Mouse (Mus musculus): Measurements from ENCODE around the gene Cavin2.

Cavin2 gene

GRCm38 (mm10) chr1:51307056-51307455 is 18.1 kb downstream of the Cavin2 start:
- in situ Hi-C loops (cut with MseI, MboI) = no loop called here

- in situ Hi-C loops (cut with MseI, MboI) = no loop called here
These were observed 26.6 kb downstream of the Cavin2 start for GRCm38 (mm10) chr1:51315476-51315875.

GRCm38 (mm10) chr1:51323506-51323905 is 34.6 kb downstream of the Cavin2 start:
- in situ Hi-C loops (cut with MseI, MboI) = no loop called here

- in situ Hi-C loops (cut with MseI, MboI) = no loop called here
These were observed 39.6 kb downstream of the Cavin2 start for GRCm38 (mm10) chr1:51328541-51328940.

- in situ Hi-C loops (cut with MseI, MboI) = loop anchor here (5.0 kb wide), 1 partner anchor 371 kb away; no protein-coding TSS in a partner anchor
These were observed 44.1 kb downstream of the Cavin2 start for GRCm38 (mm10) chr1:51332986-51333385.

- in situ Hi-C loops (cut with MseI, MboI) = loop anchor here (5.0 kb wide), 1 partner anchor 371 kb away; no protein-coding TSS in a partner anchor
These were observed 44.8 kb downstream of the Cavin2 start for GRCm38 (mm10) chr1:51333557-51334285.

- in situ Hi-C loops (cut with MseI, MboI) = loop anchor here (5.0 kb wide), 1 partner anchor 372 kb away; no protein-coding TSS in a partner anchor
These were observed 45.4 kb downstream of the Cavin2 start for GRCm38 (mm10) chr1:51334289-51334688.

GRCm38 (mm10) chr1:51335081-51335480 is 46.2 kb downstream of the Cavin2 start:
- in situ Hi-C loops (cut with MseI, MboI) = no loop called here

- in situ Hi-C loops (cut with MseI, MboI) = no loop called here
These were observed 55.2 kb downstream of the Cavin2 start for GRCm38 (mm10) chr1:51344160-51344559.

GRCm38 (mm10) chr1:51347596-51347995 is 58.7 kb downstream of the Cavin2 start:
- in situ Hi-C loops (cut with MseI, MboI) = no loop called here

GRCm38 (mm10) chr1:51348631-51349030 is 59.7 kb downstream of the Cavin2 start:
- in situ Hi-C loops (cut with MseI, MboI) = no loop called here

- in situ Hi-C loops (cut with MseI, MboI) = no loop called here
These were observed 60.5 kb downstream of the Cavin2 start for GRCm38 (mm10) chr1:51349291-51349967.

Measured in mouse trophoblast stem cell (cell line).